Mouse (Mus musculus): ENCODE measurements at regions not wholly inside any gene's neighbourhood (a gene's known extent, or its start where the extent isn't known, plus 50 kb on each side); places are given as distances from the start of the nearest gene placed in this dataset.

GRCm38 (mm10) chr19:56116285-56116680, 170.7 kb upstream of the Habp2 start:
- TF ChIP-seq CTCF (conservative IDR thresholded peaks at IDR 0.05; ENCODE audit: low read length) (no peak), NANOG (IDR thresholded peaks at IDR 0.05; ENCODE audit: borderline replicate concordance, low read length) (no peak)

Measured in E14TG2a.4 (cell line).